Mouse (Mus musculus): ENCODE measurements at regions not wholly inside any gene's neighbourhood (a gene's known extent, or its start where the extent isn't known, plus 50 kb on each side); places are given as distances from the start of the nearest gene placed in this dataset.

- TF ChIP-seq POLR2A (IDR thresholded peaks at IDR 0.05; ENCODE audit: borderline replicate concordance, extremely low read depth, insufficient read depth, insufficient read length, poor library complexity, severe bottlenecking), result no peak
- no peak for TF ChIP-seq CTCF (IDR thresholded peaks at IDR 0.05; ENCODE audit: borderline replicate concordance, extremely low read depth, insufficient read depth, insufficient read length)
- no peak for DNase-seq (ENCODE audit: low read depth)
Measured at GRCm38 (mm10) chr5:89932999-89933398, 49.9 kb upstream of the Adamts3 start.
